In genomic region chr10:95021209-95021608, GRCm38 (mm10) we compare ENCODE assay signal across 20 mouse cellular contexts.
A peak's percentile ranks its signal among the peaks of the same experiment; 100 is the strongest.
DNase-seq lines count a peak whose midpoint lies in the region; ATAC-seq lines count a peak whose summit lies in the region.
"Had no signal": no experiment of that assay in that cellular context is flagged by ENCODE, and none has a peak within 500 bp of the region (broad histone marks: within the 10 kb centered on the region; RNA-seq: fewer than 3 reads in every experiment).

No protein-coding gene starts in this region.

- H3K4me3 ChIP-seq in kidney, embryonic 15.5 days (replicated peaks): no peak overlapping the region
- H3K4me3 ChIP-seq: forebrain, embryonic 10.5 days; gastrocnemius, adult 2 months; hindbrain, embryonic 12.5 days; hindbrain, embryonic 15.5 days had no signal

- H3K9ac ChIP-seq in kidney, embryonic 15.5 days: no peak overlapping the region
- H3K9ac ChIP-seq: forebrain, postnatal 0 days; hindbrain, embryonic 12.5 days; hindbrain, embryonic 15.5 days had no signal

- WGBS in kidney, embryonic 15.5 days: 47% methylated on average over 1 of the region's 1 CpGs

- DNase-seq in kidney, postnatal 14 days: no peak
- DNase-seq in spleen, postnatal 36 days (ENCODE audit: low spot score in 2 of 2): peak; percentile 44 to 46
- no peak for DNase-seq in spleen, adult 12 weeks (ENCODE audit: low spot score)
- DNase-seq in natural killer cell, adult 2 months (ENCODE audit: low spot score in 2 of 2): peak; percentile 8 to 10
- no peak for DNase-seq in lung, postnatal 10 days
- no peak for DNase-seq in B cell, adult 2 months
- DNase-seq: adrenal gland, adult 2 months; adrenal gland, postnatal 14 days; cerebellum, adult 11-12 months; cerebellum, adult 8-10 months; forebrain, postnatal 0 days; gastrocnemius, adult 2 months; gastrocnemius, postnatal 14 days; heart, adult 11 months had no signal

- H3K36me3 ChIP-seq in kidney, embryonic 15.5 days: no peaks in the 10 kb centered on the region
- H3K36me3 ChIP-seq: forebrain, embryonic 10.5 days; hindbrain, embryonic 12.5 days; hindbrain, embryonic 15.5 days had no signal

- no peaks in the 10 kb centered on the region for H3K27me3 ChIP-seq in kidney, embryonic 15.5 days
- H3K27me3 ChIP-seq: hindbrain, embryonic 12.5 days; hindbrain, embryonic 15.5 days had no signal

- no peak overlapping the region for H3K4me2 ChIP-seq in kidney, embryonic 15.5 days
- H3K4me2 ChIP-seq: heart, embryonic 11.5 days; hindbrain, embryonic 12.5 days; hindbrain, embryonic 15.5 days had no signal

- H3K4me1 ChIP-seq in kidney, embryonic 15.5 days: 0 out of 2 replicates have a peak, but pooled peaks cover 2% of the 10 kb centered on the region
- H3K4me1 ChIP-seq: hindbrain, embryonic 12.5 days; hindbrain, embryonic 15.5 days had no signal

- no peaks in the 10 kb centered on the region; the same call in 1 of the 2 replicates for H3K9me3 ChIP-seq in kidney, embryonic 15.5 days (replicated peaks)
- H3K9me3 ChIP-seq: hindbrain, embryonic 15.5 days had no signal

- no peak for ATAC-seq in kidney, embryonic 15.5 days (replicated peaks; ENCODE audit: low FRiP score)
- ATAC-seq: forebrain, embryonic 14.5 days; forebrain, postnatal 0 days had no signal

- 0 out of 2 replicates have a peak overlapping the region, but pooled peaks have one; percentile 37 for H3K27ac ChIP-seq in kidney, embryonic 15.5 days
- H3K27ac ChIP-seq: forebrain, embryonic 10.5 days; gastrocnemius, adult 2 months; hindbrain, embryonic 12.5 days; hindbrain, embryonic 15.5 days had no signal

Comparison
In these comparisons a context has a peak if more than half of its experiments do, and no peak if none do; other contexts are left out.
1. DNase-seq: peak in spleen, postnatal 36 days (2 of 2) and natural killer cell, adult 2 months (2 of 2); none in kidney, postnatal 14 days (single experiment), spleen, adult 12 weeks (single experiment), lung, postnatal 10 days (single experiment) and B cell, adult 2 months (0 of 2).